Mouse (Mus musculus) induced T-regulatory cell, adult 2 months (primary cell): ENCODE measurements at regions not wholly inside any gene's neighbourhood (a gene's known extent, or its start where the extent isn't known, plus 50 kb on each side); places are given as distances from the start of the nearest gene placed in this dataset.

Source experiments
- DNase-seq: peaks from one replicate; pipeline ENCODE4 v3.0.0-alpha.2; 2012; ENCODE audit warnings: low read depth

GRCm38 (mm10) chr11:31821479-31822411, 50.3 kb upstream of the Cpeb4 start:
- no peak for DNase-seq
